Mouse (Mus musculus): ENCODE measurements around the gene Gdpd2. TPM values are rescaled to one million over a fixed set of nuclear protein-coding genes. Genes with fewer than 3 reads are reported as not detected.

The Gdpd2 gene
- polyA plus RNA-seq, 1 experiment from 2014 or later: 0.52 TPM

- Histone ChIP-seq H3K9ac (ENCODE audit: low read depth, low read length) (no peak overlapping the region), H3K4me1 (ENCODE audit: control insufficient read depth, insufficient read depth, low read length) (no peaks in the 10 kb centered on the region), H3K27me3 (ENCODE audit: control insufficient read depth, insufficient read depth, low read length) (peaks cover 25% of the 10 kb centered on the region), H3K27ac (ENCODE audit: low read depth, low read length) (no peak overlapping the region), H3K36me3 (ENCODE audit: control insufficient read depth, insufficient read depth, low read length) (no peaks in the 10 kb centered on the region), H3K4me2 (no peak overlapping the region), H3K9me3 (replicated peaks; ENCODE audit: control insufficient read depth, low read length) (no peaks in the 10 kb centered on the region), H3K4me3 (ENCODE audit: low read depth, low read length) (no peak overlapping the region)
- WGBS (ENCODE audit: insufficient replicate concordance): 77% methylated on average over 5 of the region's 5 CpGs
- ATAC-seq (replicated peaks; ENCODE audit: insufficient number of reproducible peaks, low FRiP score, low TSS enrichment): no peak
Observed at GRCm38 (mm10) chrX:100769281-100769680, 39.6 kb downstream of the Gdpd2 start.

GRCm38 (mm10) chrX:100774341-100774811, 44.7 kb downstream of the Gdpd2 start:
- Histone ChIP-seq H3K27ac (ENCODE audit: low read depth, low read length) (no peak overlapping the region), H3K27me3 (ENCODE audit: control insufficient read depth, insufficient read depth, low read length) (peaks cover 5% of the 10 kb centered on the region; the same call in 1 of the 2 replicates), H3K4me2 (peak overlapping the region; percentile 70), H3K36me3 (ENCODE audit: control insufficient read depth, insufficient read depth, low read length) (no peaks in the 10 kb centered on the region), H3K9me3 (replicated peaks; ENCODE audit: control insufficient read depth, low read length) (no peaks in the 10 kb centered on the region), H3K4me1 (ENCODE audit: control insufficient read depth, insufficient read depth, low read length) (no peaks in the 10 kb centered on the region), H3K9ac (ENCODE audit: low read depth, low read length) (peak overlapping the region; percentile 72), H3K4me3 (ENCODE audit: low read depth, low read length) (peak overlapping the region; percentile 48)
- 0 out of 2 replicates have a peak, but pooled peaks have one; percentile 22 for ATAC-seq (replicated peaks; ENCODE audit: insufficient number of reproducible peaks, low FRiP score, low TSS enrichment)
- 6% methylated on average over 23 of the region's 23 CpGs for WGBS (ENCODE audit: insufficient replicate concordance)

DNA sequence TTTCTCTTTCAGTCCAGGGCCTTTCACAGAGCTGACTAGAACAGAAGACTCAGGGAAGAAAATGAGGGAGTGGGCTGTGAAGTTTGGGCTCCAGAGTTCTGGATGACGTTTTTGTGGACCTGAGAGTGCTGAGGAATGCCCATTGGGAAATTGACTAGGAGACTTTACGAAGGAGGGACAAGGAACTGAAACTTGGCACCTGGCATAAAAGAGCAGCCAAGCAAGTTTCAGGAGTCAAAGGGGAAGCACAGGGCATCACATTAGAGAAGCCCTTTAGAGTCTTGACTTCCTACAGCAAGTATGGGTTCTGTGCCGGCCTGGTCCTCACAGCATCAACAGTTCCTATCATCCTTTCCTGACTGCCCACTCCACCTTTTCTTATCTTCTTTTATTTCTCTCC, 45.7 kb downstream of the Gdpd2 start:
- Histone ChIP-seq H3K9ac (ENCODE audit: low read depth, low read length) (no peak overlapping the region), H3K9me3 (replicated peaks; ENCODE audit: control insufficient read depth, low read length) (no peaks in the 10 kb centered on the region), H3K4me2 (no peak overlapping the region), H3K4me3 (ENCODE audit: low read depth, low read length) (no peak overlapping the region), H3K27me3 (ENCODE audit: control insufficient read depth, insufficient read depth, low read length) (no peaks in the 10 kb centered on the region), H3K36me3 (ENCODE audit: control insufficient read depth, insufficient read depth, low read length) (no peaks in the 10 kb centered on the region), H3K27ac (ENCODE audit: low read depth, low read length) (no peak overlapping the region), H3K4me1 (ENCODE audit: control insufficient read depth, insufficient read depth, low read length) (no peaks in the 10 kb centered on the region)
- 82% methylated on average over 3 of the region's 3 CpGs for WGBS (ENCODE audit: insufficient replicate concordance)
- no peak for ATAC-seq (replicated peaks; ENCODE audit: insufficient number of reproducible peaks, low FRiP score, low TSS enrichment)

- Histone ChIP-seq H3K27ac (ENCODE audit: low read depth, low read length) (0 out of 2 replicates have a peak overlapping the region, but pooled peaks have one; percentile 35), H3K36me3 (ENCODE audit: control insufficient read depth, insufficient read depth, low read length) (no peaks in the 10 kb centered on the region), H3K9ac (ENCODE audit: low read depth, low read length) (no peak overlapping the region), H3K4me2 (peak overlapping the region; percentile 76), H3K9me3 (replicated peaks; ENCODE audit: control insufficient read depth, low read length) (no peaks in the 10 kb centered on the region), H3K4me3 (ENCODE audit: low read depth, low read length) (peak overlapping the region; percentile 59), H3K4me1 (ENCODE audit: control insufficient read depth, insufficient read depth, low read length) (no peaks in the 10 kb centered on the region), H3K27me3 (ENCODE audit: control insufficient read depth, insufficient read depth, low read length) (no peaks in the 10 kb centered on the region)
- ATAC-seq (replicated peaks; ENCODE audit: insufficient number of reproducible peaks, low FRiP score, low TSS enrichment): no peak
- WGBS (ENCODE audit: insufficient replicate concordance): 16% methylated on average over 9 of the region's 9 CpGs
Observed at GRCm38 (mm10) chrX:100776494-100776893, 46.8 kb downstream of the Gdpd2 start.

GRCm38 (mm10) chrX:100776985-100777654, 47.4 kb downstream of the Gdpd2 start:
- Histone ChIP-seq H3K27me3 (ENCODE audit: control insufficient read depth, insufficient read depth, low read length) (no peaks in the 10 kb centered on the region), H3K27ac (ENCODE audit: low read depth, low read length) (peak overlapping the region; percentile 81), H3K9ac (ENCODE audit: low read depth, low read length) (peak overlapping the region; percentile 84), H3K4me1 (ENCODE audit: control insufficient read depth, insufficient read depth, low read length) (no peaks in the 10 kb centered on the region), H3K4me3 (ENCODE audit: low read depth, low read length) (peak overlapping the region; percentile 59), H3K9me3 (replicated peaks; ENCODE audit: control insufficient read depth, low read length) (no peaks in the 10 kb centered on the region), H3K36me3 (ENCODE audit: control insufficient read depth, insufficient read depth, low read length) (no peaks in the 10 kb centered on the region), H3K4me2 (peak overlapping the region; percentile 76)
- 15% methylated on average over 30 of the region's 49 CpGs for WGBS (ENCODE audit: insufficient replicate concordance)
- ATAC-seq (replicated peaks; ENCODE audit: insufficient number of reproducible peaks, low FRiP score, low TSS enrichment): peak; percentile 90

GRCm38 (mm10) chrX:100777655-100778234, 48.1 kb downstream of the Gdpd2 start:
- H3K36me3 ChIP-seq (ENCODE audit: control insufficient read depth, insufficient read depth, low read length): no peaks in the 10 kb centered on the region
- no peak for ATAC-seq (replicated peaks; ENCODE audit: insufficient number of reproducible peaks, low FRiP score, low TSS enrichment)
- no peaks in the 10 kb centered on the region for H3K4me1 ChIP-seq (ENCODE audit: control insufficient read depth, insufficient read depth, low read length)
- H3K9ac ChIP-seq (ENCODE audit: low read depth, low read length): peak overlapping the region; percentile 84
- peak overlapping the region; percentile 81 for H3K27ac ChIP-seq (ENCODE audit: low read depth, low read length)
- H3K9me3 ChIP-seq (replicated peaks; ENCODE audit: control insufficient read depth, low read length): no peaks in the 10 kb centered on the region
- 22% methylated on average over 10 of the region's 10 CpGs for WGBS (ENCODE audit: insufficient replicate concordance)
- peak overlapping the region; percentile 76 for H3K4me2 ChIP-seq
- peak overlapping the region; percentile 59 for H3K4me3 ChIP-seq (ENCODE audit: low read depth, low read length)
- no peaks in the 10 kb centered on the region for H3K27me3 ChIP-seq (ENCODE audit: control insufficient read depth, insufficient read depth, low read length)

DNA sequence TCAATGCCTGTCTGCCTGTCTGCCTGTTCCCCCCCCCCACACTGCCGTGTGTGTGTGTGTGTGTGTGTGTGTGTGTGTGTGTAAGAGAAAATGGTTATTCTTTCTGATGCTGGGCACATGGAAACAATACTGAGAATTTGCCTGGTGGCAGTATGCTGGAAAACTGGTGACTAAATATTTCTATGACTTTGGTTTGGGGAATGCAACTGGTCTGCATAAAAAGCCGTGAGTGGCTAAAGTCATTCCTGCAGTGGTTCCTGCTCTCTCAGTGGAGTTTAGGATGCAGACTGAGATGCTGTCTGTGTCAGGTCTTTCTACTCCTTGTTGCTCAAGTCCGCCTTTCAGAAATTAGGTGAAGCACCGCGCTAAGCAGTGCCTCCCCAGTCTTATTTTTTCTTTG, 48.7 kb downstream of the Gdpd2 start:
- H3K4me2 ChIP-seq: peak overlapping the region; percentile 76
- H3K27ac ChIP-seq (ENCODE audit: low read depth, low read length): no peak overlapping the region
- no peak overlapping the region for H3K9ac ChIP-seq (ENCODE audit: low read depth, low read length)
- H3K36me3 ChIP-seq (ENCODE audit: control insufficient read depth, insufficient read depth, low read length): no peaks in the 10 kb centered on the region
- no peak for ATAC-seq (replicated peaks; ENCODE audit: insufficient number of reproducible peaks, low FRiP score, low TSS enrichment)
- WGBS (ENCODE audit: insufficient replicate concordance): 28% methylated on average over 5 of the region's 5 CpGs
- peak overlapping the region; percentile 59 for H3K4me3 ChIP-seq (ENCODE audit: low read depth, low read length)
- H3K4me1 ChIP-seq (ENCODE audit: control insufficient read depth, insufficient read depth, low read length): no peaks in the 10 kb centered on the region
- H3K9me3 ChIP-seq (replicated peaks; ENCODE audit: control insufficient read depth, low read length): no peaks in the 10 kb centered on the region
- no peaks in the 10 kb centered on the region for H3K27me3 ChIP-seq (ENCODE audit: control insufficient read depth, insufficient read depth, low read length)
